Mouse (Mus musculus) activated CD4-positive, CD25-positive, alpha-beta regulatory T cell, adult 4 months (primary cell): Measurements from ENCODE around the gene Gpr55. TPM values are rescaled to one million over a fixed set of nuclear protein-coding genes. Genes with fewer than 3 reads are reported as not detected.

Source experiments
- polyA plus RNA-seq, 2 experiments: library from polyadenylated mRNA; unstranded; fragments of 100-300 nt; shearing (Covaris generic); gene quantifications; one replicate each; pipeline ENCODE4 v1.2.1; 2017

The Gpr55 gene
- polyA plus RNA-seq, 2 experiments from 2014 or later: 1.9 to 6.8 TPM

Other genes starting within 250 kb of the Gpr55 start
- 10 to 100 TPM; 36.4 to 40.2 TPM for gene A630001G21Rik, start 182.4 kb downstream of the Gpr55 start, polyA plus RNA-seq
- gene Cab39, start 167.6 kb downstream of the Gpr55 start, polyA plus RNA-seq: 10 to 100 TPM; 45.1 to 58.3 TPM
- 100 to 1,000 TPM in 1 of 2 experiments, 10 to 100 TPM in 1; 75.8 to 126 TPM for gene Itm2c, start 66.7 kb downstream of the Gpr55 start, polyA plus RNA-seq
- 1 to 10 TPM in 1 of 2 experiments, under 1 TPM in 1; 0.51 to 1.5 TPM for gene 4933407L21Rik, start 32.5 kb downstream of the Gpr55 start, polyA plus RNA-seq
- under 1 TPM in 1 of 2 experiments, not detected in 1; 0.49 TPM for gene Spata3, start 55.8 kb upstream of the Gpr55 start, polyA plus RNA-seq
- under 1 TPM in 1 of 2 experiments, not detected in 1; 0.21 TPM for gene 2810459M11Rik, start 84.9 kb upstream of the Gpr55 start, polyA plus RNA-seq
- 10 to 100 TPM; 79.9 to 86.8 TPM for gene Psmd1, start 103.4 kb upstream of the Gpr55 start, polyA plus RNA-seq
- under 1 TPM in 1 of 2 experiments, not detected in 1; 0.45 TPM for gene Htr2b, start 151.0 kb upstream of the Gpr55 start, polyA plus RNA-seq
- gene Gm21972, start 172.6 kb upstream of the Gpr55 start, polyA plus RNA-seq: not detected
- gene Armc9, start 193.8 kb upstream of the Gpr55 start, polyA plus RNA-seq: 1 to 10 TPM; 3.8 to 7.7 TPM